Comparison of ENCODE assay signal across 10 mouse cellular contexts in the genomic region with DNA sequence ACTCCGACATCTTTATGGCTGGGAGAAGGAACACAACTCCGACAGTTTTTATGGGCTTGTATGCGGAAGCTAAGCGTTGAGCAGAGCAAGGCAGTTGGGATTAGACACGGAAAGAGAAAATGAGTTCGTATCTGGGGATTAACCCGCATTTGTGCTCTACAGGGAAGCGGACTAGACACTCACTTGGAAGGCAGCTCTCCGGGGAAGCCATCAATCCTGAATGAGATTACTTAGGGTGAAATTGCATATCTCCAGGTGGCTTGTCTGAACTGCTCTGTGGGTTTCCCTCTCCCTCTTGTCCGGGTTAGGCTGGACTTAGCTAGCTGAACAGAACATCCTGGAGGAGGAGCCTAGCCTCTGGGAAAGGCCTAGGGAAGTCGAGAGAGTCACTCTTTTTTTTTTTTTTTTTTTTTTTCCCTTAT. TPM values are rescaled to one million over a fixed set of nuclear protein-coding genes. Genes with fewer than 3 reads are reported as not detected.
DNase-seq lines count a peak whose midpoint lies in the region; ATAC-seq and TF ChIP-seq lines count a peak whose summit lies in the region.
"Had no signal": no experiment of that assay in that cellular context is flagged by ENCODE, and none has a peak within 500 bp of the region (broad histone marks: within the 10 kb centered on the region; RNA-seq: fewer than 3 reads in every experiment).

No protein-coding gene starts in this region.

- H3K27ac ChIP-seq in heart, embryonic 13.5 days (replicated peaks) = no peak overlapping the region
- H3K27ac ChIP-seq in embryonic facial prominence, embryonic 11.5 days (replicated peaks; ENCODE audit: low read depth, low read length) = no peak overlapping the region
- no peak overlapping the region for H3K27ac ChIP-seq in limb, embryonic 11.5 days (replicated peaks; ENCODE audit: low read depth, low read length)

- no peak for ATAC-seq in heart, embryonic 13.5 days (ENCODE audit: extremely low read depth, insufficient number of reproducible peaks, low FRiP score, low TSS enrichment)
- ATAC-seq in embryonic facial prominence, embryonic 11.5 days (replicated peaks; ENCODE audit: insufficient number of reproducible peaks, low FRiP score, low TSS enrichment, low read depth) = no peak
- ATAC-seq in limb, embryonic 11.5 days (ENCODE audit: insufficient number of reproducible peaks, low FRiP score, low TSS enrichment, low read depth) = no peak

- peaks cover 6% of the 10 kb centered on the region for H3K9me3 ChIP-seq in heart, embryonic 13.5 days
- peaks cover 10% of the 10 kb centered on the region for H3K9me3 ChIP-seq in E14TG2a.4 (ENCODE audit: low read length)
- H3K9me3 ChIP-seq in embryonic facial prominence, embryonic 11.5 days (replicated peaks; ENCODE audit: control insufficient read depth, low read length) = peaks cover 3% of the 10 kb centered on the region; the same call in 1 of the 2 replicates
- H3K9me3 ChIP-seq in limb, embryonic 11.5 days (ENCODE audit: control insufficient read depth, low read length) = no peaks in the 10 kb centered on the region; the same call in 1 of the 2 replicates

- no peak for DNase-seq in heart, postnatal 4 days
- peak; percentile 18 for DNase-seq in embryonic facial prominence, embryonic 11.5 days (ENCODE audit: low spot score)
- DNase-seq in limb, embryonic 11.5 days (ENCODE audit: low spot score) = peak; percentile 36
- no peak for DNase-seq in cerebellum, postnatal 10 days
- DNase-seq in urinary bladder, adult 2 months (ENCODE audit: low spot score) = no peak
- DNase-seq in gastrocnemius, postnatal 25 days = no peak
- DNase-seq: lung, adult 18-20 months had no signal

- peak overlapping the region; percentile 16; the same call in 1 of the 2 replicates for H3K4me3 ChIP-seq in heart, embryonic 13.5 days
- 0 out of 2 replicates have a peak overlapping the region, but pooled peaks have one; percentile 20 for H3K4me3 ChIP-seq in E14TG2a.4 (replicated peaks; ENCODE audit: low read length)
- no peak overlapping the region for H3K4me3 ChIP-seq in embryonic facial prominence, embryonic 11.5 days (ENCODE audit: low read depth, low read length)
- H3K4me3 ChIP-seq in limb, embryonic 11.5 days (ENCODE audit: low read depth, low read length) = no peak overlapping the region

- peak overlapping the region; percentile 40; the same call in 1 of the 2 replicates for H3K9ac ChIP-seq in heart, embryonic 13.5 days
- no peak overlapping the region for H3K9ac ChIP-seq in embryonic facial prominence, embryonic 11.5 days (replicated peaks; ENCODE audit: low read length)
- H3K9ac ChIP-seq in limb, embryonic 11.5 days (ENCODE audit: low read length) = no peak overlapping the region

- 23% methylated on average over 11 of the region's 11 CpGs for WGBS in heart, embryonic 13.5 days
- 2% methylated on average over 11 of the region's 11 CpGs for WGBS in embryonic facial prominence, embryonic 11.5 days
- 2% methylated on average over 11 of the region's 11 CpGs for WGBS in limb, embryonic 11.5 days

- peak overlapping the region; percentile 64 for H3K4me2 ChIP-seq in heart, embryonic 13.5 days
- no peak overlapping the region for H3K4me2 ChIP-seq in embryonic facial prominence, embryonic 11.5 days (ENCODE audit: low read depth, low read length)
- H3K4me2 ChIP-seq in limb, embryonic 11.5 days (ENCODE audit: low read depth, severe bottlenecking) = no peak overlapping the region

- peaks cover 40% of the 10 kb centered on the region for H3K4me1 ChIP-seq in heart, embryonic 13.5 days
- H3K4me1 ChIP-seq in E14TG2a.4 (replicated peaks; ENCODE audit: low read depth, low read length) = peaks cover 37% of the 10 kb centered on the region
- no peaks in the 10 kb centered on the region; the same call in none of the 2 replicates for H3K4me1 ChIP-seq in embryonic facial prominence, embryonic 11.5 days (ENCODE audit: control insufficient read depth, insufficient read depth, low read length)
- peaks cover 30% of the 10 kb centered on the region for H3K4me1 ChIP-seq in limb, embryonic 11.5 days (ENCODE audit: control insufficient read depth, insufficient read depth, low read length)

- peaks cover 53% of the 10 kb centered on the region for H3K27me3 ChIP-seq in heart, embryonic 13.5 days (replicated peaks)
- peaks cover 80% of the 10 kb centered on the region for H3K27me3 ChIP-seq in E14TG2a.4 (ENCODE audit: insufficient read depth, low read length)
- H3K27me3 ChIP-seq in embryonic facial prominence, embryonic 11.5 days (ENCODE audit: control insufficient read depth, insufficient read depth, low read length) = peaks cover 37% of the 10 kb centered on the region
- H3K27me3 ChIP-seq in limb, embryonic 11.5 days (ENCODE audit: control insufficient read depth, insufficient read depth, low read length) = peaks cover 35% of the 10 kb centered on the region

- TF ChIP-seq CTCF in E14TG2a.4 (conservative IDR thresholded peaks at IDR 0.05; ENCODE audit: low read length) = no peak

- no peaks in the 10 kb centered on the region for H3K36me3 ChIP-seq in heart, embryonic 13.5 days
- no peaks in the 10 kb centered on the region for H3K36me3 ChIP-seq in E14TG2a.4 (ENCODE audit: insufficient read depth, low read length)
- no peaks in the 10 kb centered on the region for H3K36me3 ChIP-seq in embryonic facial prominence, embryonic 11.5 days (replicated peaks; ENCODE audit: control insufficient read depth, insufficient read depth, low read depth, low read length)
- H3K36me3 ChIP-seq in limb, embryonic 11.5 days (ENCODE audit: control insufficient read depth, insufficient read depth, low read length) = no peaks in the 10 kb centered on the region

RNA-seq across cellular contexts. Expression of gene Esrrg, which starts 4.5 kb away (rescaled TPM):
- 21.2 and 23.6 TPM in 2 replicates for polyA plus RNA-seq in heart, embryonic 13.5 days (2015; fragmentation: Nextera tagmentation; extraction: Ambion mirVana)
- total RNA-seq in heart, postnatal 4 days (2021) = 10 to 100 TPM; 37.9 to 50.1 TPM
- polyA plus RNA-seq in embryonic facial prominence, embryonic 11.5 days (2014; fragmentation: Nextera tagmentation; extraction: Ambion mirVana) = 1.5 and 2.2 TPM in 2 replicates
- 1.2 and 1.5 TPM in 2 replicates for polyA plus RNA-seq in limb, embryonic 11.5 days (2014; fragmentation: Nextera tagmentation; extraction: Ambion mirVana)
- 0.43 and 0.53 TPM in 2 replicates for polyA plus RNA-seq in urinary bladder, adult 2 months (2012; rRNA removed)
- total RNA-seq in gastrocnemius, postnatal 25 days (2021) = 10 to 100 TPM; 15.1 to 24.8 TPM
- total RNA-seq: common myeloid progenitor, adult 5-6 weeks had no signal

Comparison
In these comparisons a context has a peak if more than half of its experiments do, and no peak if none do; other contexts are left out.
1. H3K4me3 ChIP-seq: peak in heart, embryonic 13.5 days (single experiment) and E14TG2a.4 (single experiment); none in embryonic facial prominence, embryonic 11.5 days (single experiment) and limb, embryonic 11.5 days (single experiment).
2. DNase-seq: peak in embryonic facial prominence, embryonic 11.5 days (single experiment) and limb, embryonic 11.5 days (single experiment); none in heart, postnatal 4 days (single experiment), cerebellum, postnatal 10 days (0 of 2), urinary bladder, adult 2 months (single experiment) and gastrocnemius, postnatal 25 days (single experiment).